Mouse (Mus musculus): ENCODE measurements around the gene Glipr1.

Glipr1 gene

GRCm38 (mm10) chr10:111966394-111966793 lies 36.0 kb downstream of the Glipr1 start:
- no peak for DNase-seq (ENCODE audit: low spot score in 2 of 2)

GRCm38 (mm10) chr10:111960459-111960858 lies 42.0 kb downstream of the Glipr1 start:
- DNase-seq (ENCODE audit: low spot score in 2 of 2), result no peak

GRCm38 (mm10) chr10:111959353-111959752 lies 43.1 kb downstream of the Glipr1 start:
- no peak for DNase-seq (ENCODE audit: low spot score in 2 of 2)

GRCm38 (mm10) chr10:111958046-111958421 lies 44.4 kb downstream of the Glipr1 start:
- no peak for DNase-seq (ENCODE audit: low spot score in 2 of 2)

GRCm38 (mm10) chr10:111957271-111958045 lies 45.0 kb downstream of the Glipr1 start:
- DNase-seq (ENCODE audit: low spot score in 2 of 2), result peak; percentile 8 to 55

- DNase-seq (ENCODE audit: low spot score in 2 of 2), result no peak
Measured at GRCm38 (mm10) chr10:111955836-111956235, 46.6 kb downstream of the Glipr1 start.

- DNase-seq (ENCODE audit: low spot score in 2 of 2), result no peak
Measured at GRCm38 (mm10) chr10:111949008-111949407, 53.4 kb downstream of the Glipr1 start.

- no peak for DNase-seq (ENCODE audit: low spot score in 2 of 2)
Measured at GRCm38 (mm10) chr10:111948041-111948440, 54.4 kb downstream of the Glipr1 start.

GRCm38 (mm10) chr10:111945563-111945962 lies 56.9 kb downstream of the Glipr1 start:
- DNase-seq (ENCODE audit: low spot score in 2 of 2), result no peak

- no peak for DNase-seq (ENCODE audit: low spot score in 2 of 2)
Measured at GRCm38 (mm10) chr10:111943026-111943425, 59.4 kb downstream of the Glipr1 start.

GRCm38 (mm10) chr10:111937146-111937534 lies 65.3 kb downstream of the Glipr1 start:
- no peak for DNase-seq (ENCODE audit: low spot score in 2 of 2)

- DNase-seq (ENCODE audit: low spot score in 2 of 2), result no peak
Measured at GRCm38 (mm10) chr10:111936491-111937145, 65.8 kb downstream of the Glipr1 start.

- no peak for DNase-seq (ENCODE audit: low spot score in 2 of 2)
Measured at GRCm38 (mm10) chr10:111936021-111936420, 66.4 kb downstream of the Glipr1 start.

All from frontal cortex, postnatal 25 days (tissue).